Mouse (Mus musculus) MEL (cell line): ENCODE measurements around the gene Ppa1. TPM values are rescaled to one million over a fixed set of nuclear protein-coding genes. Genes with fewer than 3 reads are reported as not detected.
A peak's percentile ranks its signal among the peaks of the same experiment; 100 is the strongest.

Source experiments
- DNase-seq: peaks from one replicate; pipeline ENCODE4 v3.0.0; 2011; ENCODE audit warnings: low read depth, low spot score
- H3K27ac ChIP-seq: 2 replicates; pipeline ENCODE4 v1.5.1; 2012; ENCODE audit warnings: low read depth, mild to moderate bottlenecking, control low read depth, low read length, moderate library complexity; ENCODE audit not compliant: control insufficient read depth
- H3K27me3 ChIP-seq, 2 experiments: fragments of 150-350 bp in 1 of 2; sonication (generic) in 1 of 2; 2 replicates each; pipeline ENCODE4 v1.6.1; 2012; ENCODE audit warnings: low read length in 2 of 2, mild to moderate bottlenecking in 2 of 2, improper control_type of control experiment in 1 of 2, moderate library complexity in 1 of 2; ENCODE audit not compliant: insufficient read depth in 2 of 2, control insufficient read depth in 1 of 2
- H3K36me3 ChIP-seq, 2 experiments: 2 replicates each; pipeline ENCODE4 v1.6.1; 2012 to 2014; ENCODE audit warnings: low read length in 2 of 2, improper control_type of control experiment in 1 of 2, inconsistent platforms in 1 of 2, mild to moderate bottlenecking in 1 of 2; ENCODE audit not compliant: insufficient read depth in 2 of 2, control insufficient read depth in 1 of 2
- H3K4me1 ChIP-seq, 2 experiments: fragments of 150-350 bp in 1 of 2; sonication (generic) in 1 of 2; 2 replicates each; pipeline ENCODE4 v1.6.1; 2012; ENCODE audit warnings: low read length in 2 of 2, improper control_type of control experiment in 1 of 2, mild to moderate bottlenecking in 1 of 2; ENCODE audit not compliant: insufficient read depth in 2 of 2, control insufficient read depth in 1 of 2
- H3K4me3 ChIP-seq, 2 experiments: fragments of 150-350 bp in 1 of 2; sonication (generic) in 1 of 2; 2 replicates each; pipeline ENCODE4 v1.5.1; 2012; ENCODE audit warnings: low read depth in 2 of 2, low read length in 2 of 2, mild to moderate bottlenecking in 2 of 2, moderate library complexity in 2 of 2, control low read depth in 1 of 2, improper control_type of control experiment in 1 of 2; ENCODE audit not compliant: control insufficient read depth in 1 of 2, insufficient read depth in 1 of 2
- H3K79me2 ChIP-seq: 2 replicates; pipeline ENCODE4 v1.6.1; 2012; ENCODE audit warnings: mild to moderate bottlenecking, low read length, moderate library complexity; ENCODE audit not compliant: control insufficient read depth, poor library complexity, insufficient read depth
- H3K9ac ChIP-seq: 2 replicates; pipeline ENCODE4 v1.6.1; 2012; ENCODE audit warnings: low read depth, mild to moderate bottlenecking, control low read depth, low read length, moderate library complexity; ENCODE audit not compliant: control insufficient read depth, poor library complexity, severe bottlenecking
- H3K9me3 ChIP-seq: fragments of 150-350 bp; sonication (generic); replicated peaks from 2 replicates; pipeline ENCODE4 v1.6.1; 2012; ENCODE audit warnings: mild to moderate bottlenecking, low read length, improper control_type of control experiment, moderate library complexity; ENCODE audit not compliant: insufficient read depth
- CHD1 ChIP-seq: IDR thresholded peaks from 2 replicates; pipeline ENCODE4 v1.6.1; 2012; ENCODE audit warnings: low read depth, mild to moderate bottlenecking, inconsistent platforms, low read length, improper control_type of control experiment
- CHD2 ChIP-seq: IDR thresholded peaks from 2 replicates; pipeline ENCODE4 v1.6.1; 2011; ENCODE audit warnings: low read length, improper control_type of control experiment
- CTCF ChIP-seq, 3 experiments: IDR thresholded peaks in 2 of 3; conservative IDR thresholded peaks in 1 of 3; 2 replicates each; pipeline ENCODE4 v1.5.1; 2011 to 2012; ENCODE audit warnings: low read length in 3 of 3, low read depth in 2 of 3, mild to moderate bottlenecking in 2 of 3, improper control_type of control experiment in 1 of 3, inconsistent platforms in 1 of 3, mixed read lengths in 1 of 3, moderate library complexity in 1 of 3; ENCODE audit not compliant: control insufficient read depth in 1 of 3, insufficient read depth in 1 of 3, poor library complexity in 1 of 3, severe bottlenecking in 1 of 3
- ELF1 ChIP-seq: IDR thresholded peaks from 2 replicates; pipeline ENCODE4 v1.6.1; 2014; ENCODE audit warnings: low read depth, mild to moderate bottlenecking, inconsistent platforms, low read length, improper control_type of control experiment, moderate library complexity
- EP300 ChIP-seq, 2 experiments: IDR thresholded peaks; 2 replicates each; pipeline ENCODE4 v1.6.1; 2011; ENCODE audit warnings: improper control_type of control experiment in 2 of 2, low read length in 2 of 2, low read depth in 1 of 2, mild to moderate bottlenecking in 1 of 2
- ETS1 ChIP-seq: IDR thresholded peaks from 2 replicates; pipeline ENCODE4 v1.6.1; 2012; ENCODE audit warnings: low read depth, mild to moderate bottlenecking, inconsistent platforms, low read length, improper control_type of control experiment, moderate library complexity
- GABPA ChIP-seq: IDR thresholded peaks from 2 replicates; pipeline ENCODE4 v1.6.1; 2012; ENCODE audit warnings: low read depth, mild to moderate bottlenecking, inconsistent platforms, low read length, improper control_type of control experiment, moderate library complexity
- JUND ChIP-seq: IDR thresholded peaks from 2 replicates; pipeline ENCODE4 v1.6.1; 2011; ENCODE audit warnings: low read depth, mild to moderate bottlenecking, improper control_type of control experiment, low read length
- KAT2A ChIP-seq: conservative IDR thresholded peaks from 2 replicates; pipeline ENCODE4 v1.6.1; 2012; ENCODE audit warnings: low read depth, low read length, improper control_type of control experiment, inconsistent platforms
- MAFK ChIP-seq: IDR thresholded peaks from 2 replicates; pipeline ENCODE4 v1.6.1; 2011; ENCODE audit warnings: low read depth, mild to moderate bottlenecking, low read length, improper control_type of control experiment, borderline replicate concordance
- MAX ChIP-seq: IDR thresholded peaks from 2 replicates; pipeline ENCODE4 v1.6.1; 2011; ENCODE audit warnings: low read length, improper control_type of control experiment
- MEF2A ChIP-seq: IDR thresholded peaks from 2 replicates; pipeline ENCODE4 v1.6.1; 2014; ENCODE audit warnings: low read depth, mild to moderate bottlenecking, inconsistent platforms, low read length, improper control_type of control experiment; ENCODE audit not compliant: poor library complexity, insufficient replicate concordance, severe bottlenecking; ENCODE audit errors: extremely low read depth
- MXI1 ChIP-seq: IDR thresholded peaks from 2 replicates; pipeline ENCODE4 v1.6.1; 2011; ENCODE audit warnings: mild to moderate bottlenecking, low read depth, low read length, improper control_type of control experiment
- MYB ChIP-seq: IDR thresholded peaks from 2 replicates; pipeline ENCODE4 v1.6.1; 2011; ENCODE audit warnings: mild to moderate bottlenecking, low read depth, low read length, improper control_type of control experiment
- MYC ChIP-seq: IDR thresholded peaks from 2 replicates; pipeline ENCODE4 v1.6.1; 2011; ENCODE audit warnings: low read depth, mild to moderate bottlenecking, low read length, improper control_type of control experiment, moderate library complexity
- NRF1 ChIP-seq: IDR thresholded peaks from 2 replicates; pipeline ENCODE4 v1.6.1; 2014; ENCODE audit warnings: low read depth, mild to moderate bottlenecking, inconsistent platforms, low read length, improper control_type of control experiment, moderate library complexity; ENCODE audit not compliant: poor library complexity, insufficient read depth, severe bottlenecking
- POLR2A ChIP-seq, 2 experiments: IDR thresholded peaks; 2 replicates each; pipeline ENCODE4 v1.6.1; 2011 to 2012; ENCODE audit warnings: low read length in 2 of 2, mild to moderate bottlenecking in 2 of 2, control low read depth in 1 of 2, improper control_type of control experiment in 1 of 2, low read depth in 1 of 2, moderate library complexity in 1 of 2; ENCODE audit not compliant: control insufficient read depth in 1 of 2, insufficient read depth in 1 of 2, poor library complexity in 1 of 2
- POLR2AphosphoS2 ChIP-seq: IDR thresholded peaks from 2 replicates; pipeline ENCODE4 v1.6.1; 2011; ENCODE audit warnings: low read length, improper control_type of control experiment
- POLR2AphosphoS5 ChIP-seq: IDR thresholded peaks from 2 replicates; pipeline ENCODE4 v1.6.1; 2012; ENCODE audit warnings: low read depth, borderline replicate concordance, mild to moderate bottlenecking, inconsistent platforms, low read length, moderate library complexity, mixed read lengths
- RCOR1 ChIP-seq: IDR thresholded peaks from 2 replicates; pipeline ENCODE4 v1.6.1; 2012; ENCODE audit warnings: low read depth, mild to moderate bottlenecking, inconsistent platforms, low read length, improper control_type of control experiment
- SIN3A ChIP-seq: IDR thresholded peaks from 2 replicates; pipeline ENCODE4 v1.6.1; 2012; ENCODE audit warnings: low read length, improper control_type of control experiment, inconsistent platforms
- SMC3 ChIP-seq: IDR thresholded peaks from 2 replicates; pipeline ENCODE4 v1.6.1; 2011; ENCODE audit warnings: low read depth, low read length, improper control_type of control experiment
- TAL1 ChIP-seq: IDR thresholded peaks from 2 replicates; pipeline ENCODE4 v1.6.1; 2012; ENCODE audit warnings: mild to moderate bottlenecking, inconsistent platforms, low read length, moderate library complexity, mixed read lengths
- TBP ChIP-seq: IDR thresholded peaks from 2 replicates; pipeline ENCODE4 v1.8.0; 2011; ENCODE audit warnings: low read depth, low read length, improper control_type of control experiment
- TCF12 ChIP-seq: IDR thresholded peaks from 2 replicates; pipeline ENCODE4 v1.6.1; 2014; ENCODE audit warnings: low read depth, mild to moderate bottlenecking, inconsistent platforms, low read length, improper control_type of control experiment, moderate library complexity
- USF1 ChIP-seq: IDR thresholded peaks from 2 replicates; pipeline ENCODE4 v1.6.1; 2014; ENCODE audit warnings: low read depth, mild to moderate bottlenecking, inconsistent platforms, low read length, improper control_type of control experiment, moderate library complexity
- ZC3H11A ChIP-seq: IDR thresholded peaks from 2 replicates; pipeline ENCODE4 v1.6.1; 2012; ENCODE audit warnings: low read depth, mild to moderate bottlenecking, inconsistent platforms, low read length, improper control_type of control experiment
- ZKSCAN1 ChIP-seq: IDR thresholded peaks from 2 replicates; pipeline ENCODE4 v1.6.1; 2012; ENCODE audit warnings: low read depth, mild to moderate bottlenecking, inconsistent platforms, low read length, improper control_type of control experiment, moderate library complexity
- ZMIZ1 ChIP-seq: IDR thresholded peaks from 2 replicates; pipeline ENCODE4 v1.6.1; 2012; ENCODE audit warnings: low read depth, mild to moderate bottlenecking, inconsistent platforms, low read length, improper control_type of control experiment, moderate library complexity
- ZNF384 ChIP-seq: IDR thresholded peaks from 2 replicates; pipeline ENCODE4 v1.6.1; 2012; ENCODE audit warnings: low read depth, mild to moderate bottlenecking, inconsistent platforms, low read length, improper control_type of control experiment
- polyA plus RNA-seq, 2 experiments: library from polyadenylated mRNA; stranded (reverse) in 1 of 2; unstranded in 1 of 2; fragments of >175 nt in 1 of 2; fragments of >200 nt in 1 of 2; gene quantifications; 2 replicates each; pipeline versions ENCODE4 v1.2.1 to v1.2.4; 2012; ENCODE audit warnings: low replicate concordance in 2 of 2, low read depth in 1 of 2; ENCODE audit not compliant: insufficient read length in 2 of 2, insufficient read depth in 1 of 2, missing spikeins in 1 of 2
- total RNA-seq: library from RNA; depleted of rRNA; stranded (reverse); fragments of 300-350 nt; gene quantifications from 2 replicates; pipeline ENCODE4 v1.2.3, GENCODE M21; 2012

The Ppa1 gene
- total and polyA plus RNA-seq, 3 experiments = 197 to 201 TPM; not detected in 1

DNA sequence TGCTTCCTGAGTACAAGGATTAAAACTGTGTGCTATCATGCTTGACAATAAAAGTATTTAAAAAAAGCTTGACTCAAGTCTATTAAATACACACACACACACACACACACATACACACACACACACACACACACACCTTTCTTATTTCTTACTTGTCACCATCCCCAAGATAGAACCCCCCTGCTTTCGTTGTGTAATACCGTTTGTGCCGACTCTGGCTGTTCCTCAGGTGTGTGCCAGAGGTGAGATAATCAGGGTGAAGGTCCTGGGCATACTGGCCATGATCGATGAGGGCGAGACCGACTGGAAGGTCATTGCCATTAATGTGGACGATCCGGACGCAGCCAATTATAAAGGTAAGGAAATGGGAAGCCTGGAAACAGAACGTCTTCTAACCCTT is 16.8 kb downstream of the Ppa1 start:
- TF ChIP-seq SMC3 (no peak), TAL1 (no peak), JUND (no peak), POLR2A (IDR thresholded peaks at IDR 0.05; ENCODE audit: control insufficient read depth in 1 of 2, insufficient read depth in 1 of 2, low read depth in 1 of 2, low read length in 2 of 2, poor library complexity in 1 of 2) (no peak), MYC (no peak), POLR2AphosphoS2 (no peak), POLR2AphosphoS5 (no peak), CHD1 (no peak), NRF1 (no peak), MEF2A (no peak), MYB (no peak), ZMIZ1 (no peak), EP300 (IDR thresholded peaks at IDR 0.05; ENCODE audit: low read depth in 1 of 2, low read length in 2 of 2) (no peak), GABPA (no peak), TBP (no peak), ZNF384 (no peak), MAFK (no peak), MAX (no peak), ETS1 (no peak)
- TF ChIP-seq, all 39 proteins: peak for 0
- Histone ChIP-seq H3K9me3 (no peaks in the 10 kb centered on the region), H3K9ac (peak overlapping the region; percentile 16; the same call in 1 of the 2 replicates), H3K4me3 (no peak overlapping the region), H3K27ac (peak overlapping the region; percentile 89), H3K36me3 (peaks cover 23 to 36% of the 10 kb centered on the region in 2 experiments), H3K79me2 (no peaks in the 10 kb centered on the region), H3K4me1 (peaks cover 9 to 20% of the 10 kb centered on the region in 2 experiments), H3K27me3 (no peaks in the 10 kb centered on the region)
- DNase-seq = no peak

DNA sequence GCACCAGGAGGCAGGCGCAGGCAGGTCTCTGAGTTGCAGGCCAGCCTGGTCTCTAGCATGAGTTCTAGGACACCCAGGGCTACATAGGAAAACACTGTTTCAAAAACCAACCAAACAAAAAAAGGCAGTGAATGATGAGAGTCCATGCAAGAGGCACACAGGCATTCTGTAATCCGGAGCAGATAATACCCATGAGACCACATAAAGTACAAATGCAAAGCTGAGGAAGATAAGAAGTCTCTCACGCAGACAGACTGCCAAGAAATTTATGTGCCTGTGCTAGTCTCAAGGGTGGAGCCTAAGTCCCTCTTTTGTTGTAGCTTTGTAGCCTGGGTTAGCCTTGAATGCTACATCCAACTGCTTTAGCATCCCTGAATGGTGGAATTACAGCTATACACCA is 17.3 kb downstream of the Ppa1 start:
- Histone ChIP-seq H3K27me3 (no peaks in the 10 kb centered on the region), H3K36me3 (peaks cover 27 to 36% of the 10 kb centered on the region in 2 experiments), H3K4me3 (no peak overlapping the region), H3K79me2 (no peaks in the 10 kb centered on the region), H3K4me1 (peaks cover 9 to 25% of the 10 kb centered on the region in 2 experiments), H3K9me3 (no peaks in the 10 kb centered on the region), H3K27ac (peak overlapping the region; percentile 89), H3K9ac (peak overlapping the region; percentile 16; the same call in 1 of the 2 replicates)
- DNase-seq = peak; percentile 82
- TF ChIP-seq TAL1 (0 out of 2 replicates have a peak, but pooled peaks have one; percentile 19), TCF12 (peak; percentile 64; the same call in 1 of the 2 replicates), NRF1 (no peak), ZC3H11A (no peak), USF1 (no peak), MYC (0 out of 2 replicates have a peak, but pooled peaks have one; percentile 21), SMC3 (no peak), KAT2A (peak; percentile 42; the same call in 1 of the 2 replicates), MYB (no peak), CHD1 (no peak), MEF2A (peak; percentile 30; the same call in 1 of the 2 replicates), ZKSCAN1 (no peak), ZNF384 (no peak; the same call in 1 of the 2 replicates), TBP (no peak), CHD2 (no peak), POLR2AphosphoS5 (no peak), ZMIZ1 (no peak), CTCF (IDR thresholded peaks at IDR 0.05 in 2 of 3, conservative IDR thresholded peaks at IDR 0.05 in 1 of 3; ENCODE audit: control insufficient read depth in 1 of 3, insufficient read depth in 1 of 3, low read depth in 2 of 3, low read length in 3 of 3, poor library complexity in 1 of 3, severe bottlenecking in 1 of 3) (no peak), MXI1 (no peak; the same call in 1 of the 2 replicates), MAFK (peak; percentile 19; the same call in 1 of the 2 replicates), ELF1 (no peak), SIN3A (no peak; the same call in 1 of the 2 replicates), RCOR1 (peak; percentile 53; the same call in 1 of the 2 replicates)
